Mouse (Mus musculus) liver, embryonic 14.5 days (tissue): ENCODE measurements at regions not wholly inside any gene's neighbourhood (a gene's known extent, or its start where the extent isn't known, plus 50 kb on each side); places are given as distances from the start of the nearest gene placed in this dataset.

Source experiments
- CTCF ChIP-seq: IDR thresholded peaks from 2 replicates; pipeline ENCODE4 v1.5.1; 2016; ENCODE audit warnings: antibody characterized with exemption, low read depth, control low read depth
- EP300 ChIP-seq: IDR thresholded peaks from 2 replicates; pipeline ENCODE4 v1.6.1; 2016; ENCODE audit warnings: antibody characterized with exemption, low read depth

DNA sequence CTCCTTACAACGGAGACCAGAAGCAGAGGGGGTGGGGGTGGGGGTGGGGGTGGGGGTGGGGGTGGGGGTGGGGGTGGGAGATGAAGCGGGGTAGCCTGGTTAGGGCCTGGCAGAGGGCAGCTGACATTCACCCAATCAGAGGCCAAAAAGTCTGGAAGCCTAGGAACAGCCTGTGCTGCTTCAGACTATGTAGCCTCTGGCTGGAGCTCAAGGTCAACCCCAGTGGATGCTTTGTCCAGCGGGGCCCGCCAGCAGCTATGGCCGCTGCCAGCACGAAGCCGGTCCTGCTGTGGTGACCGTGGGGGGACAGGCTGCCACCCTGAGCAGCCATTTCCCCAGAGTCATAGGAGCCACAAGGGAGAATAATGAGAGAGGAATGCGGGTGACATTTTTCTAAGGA, 143.3 kb downstream of the Mn1 start:
- TF ChIP-seq EP300 (no peak), CTCF (no peak)
